Mouse (Mus musculus) naive thymus-derived CD4-positive, alpha-beta T cell, adult 2 months (primary cell): ENCODE measurements around the gene Trpm8.

Experiments
- DNase-seq: peaks from one replicate; pipeline ENCODE4 v3.0.0-alpha.2; 2011; ENCODE audit warnings: low read depth

Trpm8 gene

GRCm38 (mm10) chr1:88301121-88302014, 23.9 kb downstream of the Trpm8 start:
- peak; percentile 24 for DNase-seq

- DNase-seq, result peak; percentile 5
These were observed 24.7 kb downstream of the Trpm8 start for GRCm38 (mm10) chr1:88302057-88302740.

GRCm38 (mm10) chr1:88303762-88304161, 26.3 kb downstream of the Trpm8 start:
- DNase-seq, result peak; percentile 4

GRCm38 (mm10) chr1:88304261-88304985, 27.0 kb downstream of the Trpm8 start:
- peak; percentile 8 for DNase-seq

GRCm38 (mm10) chr1:88305018-88305795, 27.7 kb downstream of the Trpm8 start:
- peak; percentile 7 for DNase-seq

GRCm38 (mm10) chr1:88306543-88306942, 29.1 kb downstream of the Trpm8 start:
- DNase-seq, result peak; percentile 2

GRCm38 (mm10) chr1:88307180-88307579, 29.7 kb downstream of the Trpm8 start:
- peak; percentile 2 for DNase-seq

- DNase-seq, result peak; percentile 3
These were observed 31.6 kb downstream of the Trpm8 start for GRCm38 (mm10) chr1:88309020-88309419.

- peak; percentile 2 for DNase-seq
These were observed 32.4 kb downstream of the Trpm8 start for GRCm38 (mm10) chr1:88309905-88310304.

- peak; percentile 2 for DNase-seq
These were observed 32.9 kb downstream of the Trpm8 start for GRCm38 (mm10) chr1:88310349-88310748.

- no peak for DNase-seq
These were observed 39.8 kb downstream of the Trpm8 start for GRCm38 (mm10) chr1:88317279-88317678.

GRCm38 (mm10) chr1:88318531-88319060, 41.1 kb downstream of the Trpm8 start:
- peak; percentile 65 for DNase-seq

GRCm38 (mm10) chr1:88320821-88321395, 43.4 kb downstream of the Trpm8 start:
- DNase-seq, result no peak

- no peak for DNase-seq
These were observed 44.7 kb downstream of the Trpm8 start for GRCm38 (mm10) chr1:88322146-88322545.

- no peak for DNase-seq
These were observed 45.6 kb downstream of the Trpm8 start for GRCm38 (mm10) chr1:88323101-88323500.

GRCm38 (mm10) chr1:88339481-88339880, 62.0 kb downstream of the Trpm8 start:
- no peak for DNase-seq

GRCm38 (mm10) chr1:88342615-88343014, 65.2 kb downstream of the Trpm8 start:
- DNase-seq, result no peak

GRCm38 (mm10) chr1:88345580-88345979, 68.1 kb downstream of the Trpm8 start:
- DNase-seq, result no peak

- DNase-seq, result no peak
These were observed 71.1 kb downstream of the Trpm8 start for GRCm38 (mm10) chr1:88348496-88349005.

GRCm38 (mm10) chr1:88350761-88351160, 73.3 kb downstream of the Trpm8 start:
- no peak for DNase-seq

- no peak for DNase-seq
These were observed 77.6 kb downstream of the Trpm8 start for GRCm38 (mm10) chr1:88355025-88355424.
